Mouse (Mus musculus) CH12.LX (cell line): ENCODE data around the gene Gm4894.

Experiments
- CHD2 ChIP-seq: IDR thresholded peaks from 2 replicates; pipeline ENCODE4 v1.6.1; 2011; ENCODE audit warnings: low read length, improper control_type of control experiment
- CTCF ChIP-seq, 2 experiments: IDR thresholded peaks in 1 of 2; conservative IDR thresholded peaks in 1 of 2; 2 replicates each; pipeline ENCODE4 v1.5.1; 2011 to 2012; ENCODE audit warnings: low read depth in 2 of 2, low read length in 2 of 2, improper control_type of control experiment in 1 of 2, inconsistent platforms in 1 of 2, mild to moderate bottlenecking in 1 of 2, moderate library complexity in 1 of 2
- MAX ChIP-seq: IDR thresholded peaks from 2 replicates; pipeline ENCODE4 v1.6.1; 2011; ENCODE audit warnings: low read length, improper control_type of control experiment
- MYC ChIP-seq: IDR thresholded peaks from 2 replicates; pipeline ENCODE4 v1.6.1; 2011; ENCODE audit warnings: low read depth, mild to moderate bottlenecking, improper control_type of control experiment, low read length
- SMC3 ChIP-seq: IDR thresholded peaks from 2 replicates; pipeline ENCODE4 v1.6.1; 2011; ENCODE audit warnings: low read depth, low read length, improper control_type of control experiment
- TCF12 ChIP-seq: IDR thresholded peaks from 2 replicates; pipeline ENCODE4 v1.6.1; 2014; ENCODE audit warnings: low read depth, mild to moderate bottlenecking, inconsistent platforms, low read length, improper control_type of control experiment
- USF1 ChIP-seq: IDR thresholded peaks from 2 replicates; pipeline ENCODE4 v1.6.1; 2014; ENCODE audit warnings: low read depth, mild to moderate bottlenecking, inconsistent platforms, low read length, improper control_type of control experiment

DNA sequence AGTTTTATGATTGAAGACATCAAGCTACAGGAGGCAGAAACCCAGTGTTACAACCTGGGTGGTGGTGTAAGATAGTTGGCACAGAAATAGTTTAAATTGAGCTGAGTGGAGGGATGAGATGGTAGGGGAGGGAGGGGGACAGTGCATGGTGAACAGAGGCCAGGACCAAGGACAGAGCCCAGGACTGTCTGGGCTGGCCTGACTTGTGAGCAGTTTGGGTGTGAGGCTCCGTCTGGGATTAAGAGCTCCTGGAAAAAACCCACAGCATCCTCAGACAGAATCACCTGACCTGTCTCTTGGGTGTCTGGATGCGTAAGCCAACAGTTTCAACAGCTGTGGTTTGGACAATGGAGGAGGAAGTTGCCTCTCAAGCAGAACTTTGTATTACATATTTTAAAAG, 35.6 kb upstream of the Gm4894 start:
- no peak for TF ChIP-seq MYC
- no peak for TF ChIP-seq USF1
- no peak for TF ChIP-seq CTCF (conservative IDR thresholded peaks at IDR 0.05 in 1 of 2, IDR thresholded peaks at IDR 0.05 in 1 of 2; ENCODE audit: low read depth in 2 of 2, low read length in 2 of 2)
- TF ChIP-seq CHD2: no peak
- no peak for TF ChIP-seq SMC3
- TF ChIP-seq TCF12: no peak
- TF ChIP-seq MAX: no peak
